Mouse (Mus musculus): ENCODE measurements at regions not wholly inside any gene's neighbourhood (a gene's known extent, or its start where the extent isn't known, plus 50 kb on each side); places are given as distances from the start of the nearest gene placed in this dataset.

- TF ChIP-seq GATA1 (IDR thresholded peaks at IDR 0.05; ENCODE audit: borderline replicate concordance, low read length) (no peak), POLR2AphosphoS5 (IDR thresholded peaks at IDR 0.05; ENCODE audit: insufficient replicate concordance, low read depth, low read length) (no peak), GATA2 (IDR thresholded peaks at IDR 0.05; ENCODE audit: borderline replicate concordance, low read depth, low read length) (no peak), TAL1 (conservative IDR thresholded peaks at IDR 0.05; ENCODE audit: low read depth, low read length) (no peak), CTCF (IDR thresholded peaks at IDR 0.05; ENCODE audit: low read depth, low read length) (no peak)
- Histone ChIP-seq H3K9me3 (replicated peaks) (no peaks in the 10 kb centered on the region), H3K4me1 (ENCODE audit: insufficient read depth, low read depth, low read length) (no peaks in the 10 kb centered on the region), H3K27me3 (ENCODE audit: insufficient read depth, low read length) (no peaks in the 10 kb centered on the region), H3K36me3 (replicated peaks) (no peaks in the 10 kb centered on the region), H3K4me3 (ENCODE audit: low read depth, low read length) (no peak overlapping the region)
- no peak for ATAC-seq (ENCODE audit: extremely low read depth, insufficient number of reproducible peaks, low FRiP score, poor library complexity, severe bottlenecking)
- no peak for DNase-seq (ENCODE audit: low spot score)
Observed at GRCm38 (mm10) chrX:11491676-11492391, 164.2 kb downstream of the H2al1j start.

GRCm38 (mm10) chrX:11493526-11494245 is 166.1 kb downstream of the H2al1j start:
- ATAC-seq (ENCODE audit: extremely low read depth, insufficient number of reproducible peaks, low FRiP score, poor library complexity, severe bottlenecking) (no peak), DNase-seq (ENCODE audit: low spot score) (no peak)
- no peaks in the 10 kb centered on the region for H3K27me3 ChIP-seq (ENCODE audit: insufficient read depth, low read length)
- H3K4me1 ChIP-seq (ENCODE audit: insufficient read depth, low read depth, low read length) = no peaks in the 10 kb centered on the region
- no peak overlapping the region for H3K4me3 ChIP-seq (ENCODE audit: low read depth, low read length)
- no peaks in the 10 kb centered on the region for H3K36me3 ChIP-seq (replicated peaks)
- TF ChIP-seq GATA2 (IDR thresholded peaks at IDR 0.05; ENCODE audit: borderline replicate concordance, low read depth, low read length) = no peak
- TF ChIP-seq TAL1 (conservative IDR thresholded peaks at IDR 0.05; ENCODE audit: low read depth, low read length) = no peak
- TF ChIP-seq POLR2AphosphoS5 (IDR thresholded peaks at IDR 0.05; ENCODE audit: insufficient replicate concordance, low read depth, low read length) = no peak
- no peak for TF ChIP-seq CTCF (IDR thresholded peaks at IDR 0.05; ENCODE audit: low read depth, low read length)
- TF ChIP-seq GATA1 (IDR thresholded peaks at IDR 0.05; ENCODE audit: borderline replicate concordance, low read length) = no peak
- H3K9me3 ChIP-seq (replicated peaks) = no peaks in the 10 kb centered on the region

GRCm38 (mm10) chrX:11494246-11494630 is 166.6 kb downstream of the H2al1j start:
- Histone ChIP-seq H3K4me3 (ENCODE audit: low read depth, low read length) (no peak overlapping the region), H3K27me3 (ENCODE audit: insufficient read depth, low read length) (no peaks in the 10 kb centered on the region), H3K9me3 (replicated peaks) (no peaks in the 10 kb centered on the region), H3K36me3 (replicated peaks) (no peaks in the 10 kb centered on the region), H3K4me1 (ENCODE audit: insufficient read depth, low read depth, low read length) (no peaks in the 10 kb centered on the region)
- no peak for DNase-seq (ENCODE audit: low spot score)
- no peak for ATAC-seq (ENCODE audit: extremely low read depth, insufficient number of reproducible peaks, low FRiP score, poor library complexity, severe bottlenecking)
- no peak for TF ChIP-seq CTCF (IDR thresholded peaks at IDR 0.05; ENCODE audit: low read depth, low read length)
- TF ChIP-seq GATA1 (IDR thresholded peaks at IDR 0.05; ENCODE audit: borderline replicate concordance, low read length) = no peak
- no peak for TF ChIP-seq TAL1 (conservative IDR thresholded peaks at IDR 0.05; ENCODE audit: low read depth, low read length)
- TF ChIP-seq GATA2 (IDR thresholded peaks at IDR 0.05; ENCODE audit: borderline replicate concordance, low read depth, low read length) = no peak
- TF ChIP-seq POLR2AphosphoS5 (IDR thresholded peaks at IDR 0.05; ENCODE audit: insufficient replicate concordance, low read depth, low read length) = no peak

- Histone ChIP-seq H3K9me3 (replicated peaks) (no peaks in the 10 kb centered on the region), H3K4me3 (ENCODE audit: low read depth, low read length) (no peak overlapping the region), H3K4me1 (ENCODE audit: insufficient read depth, low read depth, low read length) (no peaks in the 10 kb centered on the region), H3K27me3 (ENCODE audit: insufficient read depth, low read length) (no peaks in the 10 kb centered on the region), H3K36me3 (replicated peaks) (no peaks in the 10 kb centered on the region)
- no peak for TF ChIP-seq CTCF (IDR thresholded peaks at IDR 0.05; ENCODE audit: low read depth, low read length)
- TF ChIP-seq GATA1 (IDR thresholded peaks at IDR 0.05; ENCODE audit: borderline replicate concordance, low read length) = no peak
- no peak for TF ChIP-seq POLR2AphosphoS5 (IDR thresholded peaks at IDR 0.05; ENCODE audit: insufficient replicate concordance, low read depth, low read length)
- no peak for TF ChIP-seq GATA2 (IDR thresholded peaks at IDR 0.05; ENCODE audit: borderline replicate concordance, low read depth, low read length)
- no peak for TF ChIP-seq TAL1 (conservative IDR thresholded peaks at IDR 0.05; ENCODE audit: low read depth, low read length)
- ATAC-seq (ENCODE audit: extremely low read depth, insufficient number of reproducible peaks, low FRiP score, poor library complexity, severe bottlenecking) = no peak
- no peak for DNase-seq (ENCODE audit: low spot score)
Observed at GRCm38 (mm10) chrX:11512439-11512838, 184.8 kb downstream of the H2al1j start.

GRCm38 (mm10) chrX:11512928-11513327 is 185.3 kb downstream of the H2al1j start:
- Histone ChIP-seq H3K4me1 (ENCODE audit: insufficient read depth, low read depth, low read length) (no peaks in the 10 kb centered on the region), H3K36me3 (replicated peaks) (no peaks in the 10 kb centered on the region), H3K27me3 (ENCODE audit: insufficient read depth, low read length) (no peaks in the 10 kb centered on the region), H3K9me3 (replicated peaks) (no peaks in the 10 kb centered on the region), H3K4me3 (ENCODE audit: low read depth, low read length) (no peak overlapping the region)
- DNase-seq (ENCODE audit: low spot score) (no peak), ATAC-seq (ENCODE audit: extremely low read depth, insufficient number of reproducible peaks, low FRiP score, poor library complexity, severe bottlenecking) (no peak)
- TF ChIP-seq TAL1 (conservative IDR thresholded peaks at IDR 0.05; ENCODE audit: low read depth, low read length) (no peak), CTCF (IDR thresholded peaks at IDR 0.05; ENCODE audit: low read depth, low read length) (no peak), POLR2AphosphoS5 (IDR thresholded peaks at IDR 0.05; ENCODE audit: insufficient replicate concordance, low read depth, low read length) (no peak), GATA1 (IDR thresholded peaks at IDR 0.05; ENCODE audit: borderline replicate concordance, low read length) (no peak), GATA2 (IDR thresholded peaks at IDR 0.05; ENCODE audit: borderline replicate concordance, low read depth, low read length) (no peak)

GRCm38 (mm10) chrX:11523791-11524190 is 196.2 kb downstream of the H2al1j start:
- Histone ChIP-seq H3K27me3 (ENCODE audit: insufficient read depth, low read length) (no peaks in the 10 kb centered on the region), H3K36me3 (replicated peaks) (no peaks in the 10 kb centered on the region), H3K4me1 (ENCODE audit: insufficient read depth, low read depth, low read length) (no peaks in the 10 kb centered on the region), H3K9me3 (replicated peaks) (no peaks in the 10 kb centered on the region), H3K4me3 (ENCODE audit: low read depth, low read length) (no peak overlapping the region)
- ATAC-seq (ENCODE audit: extremely low read depth, insufficient number of reproducible peaks, low FRiP score, poor library complexity, severe bottlenecking) (no peak), DNase-seq (ENCODE audit: low spot score) (no peak)
- TF ChIP-seq POLR2AphosphoS5 (IDR thresholded peaks at IDR 0.05; ENCODE audit: insufficient replicate concordance, low read depth, low read length) (no peak), TAL1 (conservative IDR thresholded peaks at IDR 0.05; ENCODE audit: low read depth, low read length) (no peak), CTCF (IDR thresholded peaks at IDR 0.05; ENCODE audit: low read depth, low read length) (no peak), GATA1 (IDR thresholded peaks at IDR 0.05; ENCODE audit: borderline replicate concordance, low read length) (no peak), GATA2 (IDR thresholded peaks at IDR 0.05; ENCODE audit: borderline replicate concordance, low read depth, low read length) (no peak)

Data from G1E (cell line).